Mouse (Mus musculus) gastrocnemius, postnatal 25 days (tissue): ENCODE measurements around the gene Rpl6. TPM values are rescaled to one million over a fixed set of nuclear protein-coding genes. Genes with fewer than 3 reads are reported as not detected.
"Not testable (repeated sequence)": the region's sequence is repeated elsewhere in the genome, so short reads cannot be mapped to it uniquely, and the experiment has no call there.

Experiments used
- DNase-seq: peaks from one replicate; pipeline ENCODE4 v3.0.0; 2022
- total RNA-seq, 2 experiments: library from RNA; stranded (reverse); gene quantifications; 1 replicate in 1 of 2; 2 replicates in 1 of 2; pipeline ENCODE4 v1.2.3; 2021

Rpl6 gene
- total RNA-seq, 2 experiments from 2014 or later = 444 to 447 TPM

- DNase-seq = no peak
These were observed 7.5 kb upstream of the Rpl6 start for GRCm38 (mm10) chr5:121196764-121197163.

GRCm38 (mm10) chr5:121197337-121197736, 6.9 kb upstream of the Rpl6 start:
- no peak for DNase-seq

- no peak for DNase-seq
These were observed 5.9 kb upstream of the Rpl6 start for GRCm38 (mm10) chr5:121198376-121198775.

GRCm38 (mm10) chr5:121201739-121202138, 2.5 kb upstream of the Rpl6 start:
- DNase-seq = no peak

- DNase-seq = no peak
These were observed 1.8 kb upstream of the Rpl6 start for GRCm38 (mm10) chr5:121202467-121202866.

- DNase-seq = not testable (repeated sequence)
These were observed 1.4 kb downstream of the Rpl6 start for GRCm38 (mm10) chr5:121205537-121206130.

- DNase-seq = no peak
These were observed 2.3 kb downstream of the Rpl6 start for GRCm38 (mm10) chr5:121206540-121206939.

GRCm38 (mm10) chr5:121206984-121207383, 2.7 kb downstream of the Rpl6 start:
- DNase-seq = no peak

- no peak for DNase-seq
These were observed 5.7 kb downstream of the Rpl6 start for GRCm38 (mm10) chr5:121209755-121210600.

GRCm38 (mm10) chr5:121210601-121210924, 6.3 kb downstream of the Rpl6 start:
- DNase-seq = no peak

- DNase-seq = no peak
These were observed 7.8 kb downstream of the Rpl6 start for GRCm38 (mm10) chr5:121212108-121212507.

GRCm38 (mm10) chr5:121214707-121215106, 10.4 kb downstream of the Rpl6 start:
- no peak for DNase-seq

- peak; percentile 45 for DNase-seq
These were observed 11.3 kb downstream of the Rpl6 start for GRCm38 (mm10) chr5:121215380-121216125.

- no peak for DNase-seq
These were observed 11.8 kb downstream of the Rpl6 start for GRCm38 (mm10) chr5:121216126-121216446.

- DNase-seq = not testable (repeated sequence)
These were observed 12.5 kb downstream of the Rpl6 start for GRCm38 (mm10) chr5:121216584-121217312.

GRCm38 (mm10) chr5:121217313-121217634, 13.0 kb downstream of the Rpl6 start:
- no peak for DNase-seq

GRCm38 (mm10) chr5:121219190-121219589, 14.9 kb downstream of the Rpl6 start:
- no peak for DNase-seq

GRCm38 (mm10) chr5:121219980-121220731, 15.9 kb downstream of the Rpl6 start, which contains the start of gene Hectd4:
Gene Hectd4 (plus strand): TSS chr5:121220219.
- DNase-seq = peak; percentile 93

GRCm38 (mm10) chr5:121220732-121221301, 16.5 kb downstream of the Rpl6 start:
- peak; percentile 14 for DNase-seq

GRCm38 (mm10) chr5:121221328-121221850, 17.1 kb downstream of the Rpl6 start:
- no peak for DNase-seq

- DNase-seq = not testable (repeated sequence)
These were observed 19.7 kb downstream of the Rpl6 start for GRCm38 (mm10) chr5:121224020-121224419.
